Mouse (Mus musculus): ENCODE results near the gene Olfr974.
"Not testable (repeated sequence)": the region's sequence is repeated elsewhere in the genome, so short reads cannot be mapped to it uniquely, and the experiment has no call there.

The Olfr974 gene

GRCm38 (mm10) chr9:39937201-39937600, at the start of gene Olfr974:
Gene Olfr974, plus strand, starts transcription at chr9:39937501.
- no peak for DNase-seq

- no peak for DNase-seq
Observed at GRCm38 (mm10) chr9:39905106-39905505, 32.2 kb upstream of the Olfr974 start.

- no peak for DNase-seq
Observed at GRCm38 (mm10) chr9:39907036-39907435, 30.3 kb upstream of the Olfr974 start, which contains the start of gene Olfr229. Gene Olfr229, plus strand, starts transcription at chr9:39907336.

GRCm38 (mm10) chr9:39909939-39910338, 27.4 kb upstream of the Olfr974 start:
- no peak for DNase-seq

GRCm38 (mm10) chr9:39927975-39928836, 9.1 kb upstream of the Olfr974 start:
- DNase-seq, result not testable (repeated sequence)

- not testable (repeated sequence) for DNase-seq
Observed at GRCm38 (mm10) chr9:39928837-39929236, 8.5 kb upstream of the Olfr974 start.

GRCm38 (mm10) chr9:39951946-39952345, 14.6 kb downstream of the Olfr974 start, which contains the start of gene Olfr975:
Gene Olfr975, minus strand, starts transcription at chr9:39952046.
- DNase-seq, result no peak

GRCm38 (mm10) chr9:39961033-39961432, 23.7 kb downstream of the Olfr974 start, which contains the start of gene Olfr976:
Gene Olfr976, minus strand, starts transcription at chr9:39961133.
- DNase-seq, result not testable (repeated sequence)

GRCm38 (mm10) chr9:39976581-39977145, 39.4 kb downstream of the Olfr974 start:
- DNase-seq, result not testable (repeated sequence)

GRCm38 (mm10) chr9:39991813-39992212, 54.5 kb downstream of the Olfr974 start, which contains the start of gene Olfr978:
Gene Olfr978, plus strand, starts transcription at chr9:39992113.
- DNase-seq, result no peak

Data from spleen, adult 18-20 months (tissue).